Mouse (Mus musculus) thymus, adult 2 months (tissue): ENCODE data around the gene Tmem131l. TPM values are rescaled to one million over a fixed set of nuclear protein-coding genes. Genes with fewer than 3 reads are reported as not detected.

Source experiments
- DNase-seq: peaks from one replicate; pipeline ENCODE4 v3.0.0; 2021
- H3K27ac ChIP-seq: fragments of 200-500 bp; 2 replicates; pipeline ENCODE4 v1.5.1; 2012; ENCODE audit warnings: low read length, control low read depth; ENCODE audit not compliant: control insufficient read depth, insufficient read depth
- H3K27me3 ChIP-seq: fragments of 200-500 bp; 2 replicates; pipeline ENCODE4 v1.6.1; 2012; ENCODE audit warnings: mild to moderate bottlenecking, low read length, moderate library complexity, mixed read lengths; ENCODE audit not compliant: control insufficient read depth, insufficient read depth
- H3K36me3 ChIP-seq: fragments of 200-500 bp; 2 replicates; pipeline ENCODE4 v1.6.1; 2012; ENCODE audit warnings: mild to moderate bottlenecking, low read length, moderate library complexity; ENCODE audit not compliant: control insufficient read depth, insufficient read depth
- H3K4me1 ChIP-seq: fragments of 200-500 bp; replicated peaks from 2 replicates; pipeline ENCODE4 v1.6.1; 2012; ENCODE audit warnings: low read length; ENCODE audit not compliant: control insufficient read depth, insufficient read depth
- H3K4me3 ChIP-seq: fragments of 200-500 bp; 2 replicates; pipeline ENCODE4 v1.5.1; 2012; ENCODE audit warnings: mild to moderate bottlenecking, low read length, control low read depth, moderate library complexity; ENCODE audit not compliant: control insufficient read depth, insufficient read depth
- CTCF ChIP-seq: fragments of 200-500 bp; IDR thresholded peaks from 2 replicates; pipeline ENCODE4 v1.5.1; 2012; ENCODE audit warnings: mild to moderate bottlenecking, control low read depth, low read length, moderate library complexity, borderline replicate concordance; ENCODE audit not compliant: control insufficient read depth, poor library complexity, insufficient read depth; ENCODE audit errors: extremely low read depth
- POLR2A ChIP-seq: fragments of 200-500 bp; IDR thresholded peaks from 2 replicates; pipeline ENCODE4 v1.6.1; 2012; ENCODE audit warnings: mild to moderate bottlenecking, low read length, control low read depth, moderate library complexity; ENCODE audit not compliant: control insufficient read depth, poor library complexity, insufficient read depth; ENCODE audit errors: extremely low read depth
- whole genome bisulfite sequencing: fragments of 180-500 bp; shearing (Covaris S2); methylation state at CpG from one replicate; pipeline ENCODE4 v1.1.7; 2018; 5-methylcytosine and 5-hydroxymethylcytosine counted together
- polyA plus RNA-seq: library from polyadenylated mRNA; depleted of rRNA; stranded (reverse); fragments of >200 nt; gene quantifications from 2 replicates; pipeline ENCODE4 v1.2.3, GENCODE M21; 2012

Gene Tmem131l
- polyA plus RNA-seq, 1 experiment, result 201 TPM

DNA sequence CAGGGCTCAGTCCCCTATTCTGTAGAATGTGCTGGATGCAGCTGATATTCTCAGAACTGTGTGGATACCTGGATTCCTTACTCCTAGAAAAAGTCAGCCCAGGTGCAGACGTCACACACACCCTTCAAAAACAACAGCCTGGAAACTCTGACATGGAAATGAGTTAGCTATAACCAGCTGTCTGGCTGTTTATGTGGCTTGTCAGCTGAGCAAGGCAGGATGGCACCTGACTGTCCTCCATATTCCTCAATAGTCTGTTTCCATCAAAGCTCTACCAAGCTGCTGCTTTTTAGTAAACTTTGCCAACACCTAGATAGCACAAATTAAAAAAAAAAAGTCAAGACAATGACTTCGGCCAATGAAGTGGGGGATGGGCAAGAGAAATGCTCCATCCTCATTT, 66.6 kb downstream of the Tmem131l start:
- no peaks in the 10 kb centered on the region for H3K4me1 ChIP-seq
- 82% methylated on average over 2 of the region's 2 CpGs for WGBS
- DNase-seq, result no peak

DNA sequence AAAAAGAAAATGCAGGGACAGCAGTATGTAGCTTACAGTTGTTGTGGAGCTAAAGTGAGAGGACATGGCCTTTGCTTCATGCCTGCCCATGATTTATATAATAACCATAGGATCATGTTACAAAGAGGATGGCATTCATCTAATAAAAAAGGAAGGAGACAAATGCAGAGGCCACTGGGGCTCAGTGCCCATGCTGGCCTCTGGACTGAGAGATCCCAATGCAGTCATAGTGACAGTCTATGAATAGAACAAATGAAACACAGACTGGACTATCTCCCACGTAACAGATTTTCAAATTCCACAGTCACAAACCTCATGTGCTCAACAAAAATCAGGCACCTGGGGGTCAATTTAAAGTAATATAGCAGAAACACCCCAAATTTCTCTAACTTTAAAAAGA, 69.3 kb downstream of the Tmem131l start:
- Histone ChIP-seq H3K36me3 (peaks cover 14% of the 10 kb centered on the region), H3K4me3 (no peak overlapping the region), H3K27ac (no peak overlapping the region), H3K27me3 (no peaks in the 10 kb centered on the region), H3K4me1 (no peaks in the 10 kb centered on the region)
- TF ChIP-seq CTCF, result no peak
- 98% methylated on average over 1 of the region's 1 CpGs for WGBS
- DNase-seq, result no peak

More for the DNA sequence above, 66.6 kb downstream of the Tmem131l start:
- Histone ChIP-seq H3K36me3 (peaks cover 3% of the 10 kb centered on the region; the same call in 1 of the 2 replicates), H3K27me3 (no peaks in the 10 kb centered on the region), H3K4me3 (no peak overlapping the region), H3K27ac (no peak overlapping the region)
- no peak for TF ChIP-seq POLR2A
- no peak for TF ChIP-seq CTCF

DNA sequence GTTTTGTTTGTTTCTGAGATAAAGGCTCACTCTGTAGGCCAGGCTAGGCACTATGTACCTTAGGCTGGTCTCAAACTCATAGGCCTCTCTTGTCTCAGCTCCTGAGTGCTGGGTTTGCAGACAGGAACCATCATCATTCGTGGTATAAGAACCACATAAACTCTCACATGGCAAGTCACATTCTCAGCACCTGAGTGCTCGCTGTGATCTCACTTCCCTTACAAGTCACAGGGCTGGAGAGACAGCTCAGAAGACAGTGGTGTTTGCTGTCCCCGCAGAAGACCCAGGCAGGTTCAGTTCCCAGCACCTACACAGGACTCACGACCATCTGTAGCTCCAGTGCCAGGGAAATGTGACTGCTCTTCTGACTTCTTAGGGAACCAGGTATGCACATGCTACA, 70.9 kb downstream of the Tmem131l start:
- TF ChIP-seq CTCF, result no peak
- TF ChIP-seq POLR2A, result no peak
- DNase-seq, result no peak
- WGBS, result 73% methylated on average over 4 of the region's 4 CpGs

DNA sequence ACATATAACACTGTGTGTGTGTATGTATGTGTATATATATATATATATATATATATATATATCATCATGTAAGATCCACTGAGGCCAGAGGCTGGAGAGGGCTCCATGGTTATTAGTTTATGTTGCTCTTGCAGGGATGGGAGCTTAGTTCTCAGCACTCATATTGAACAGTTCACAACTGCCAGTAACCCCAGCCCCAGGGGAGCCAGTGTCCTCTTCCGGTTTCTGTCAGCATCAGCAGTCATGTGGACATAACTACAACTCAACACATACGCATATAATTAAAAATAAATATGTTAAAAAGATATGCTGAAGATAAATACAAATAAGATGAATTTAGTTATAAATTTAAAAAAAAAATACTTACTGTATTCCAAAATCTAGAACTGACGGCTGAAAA, 72.2 kb downstream of the Tmem131l start:
- Histone ChIP-seq H3K27me3 (no peaks in the 10 kb centered on the region), H3K4me1 (no peaks in the 10 kb centered on the region), H3K36me3 (peaks cover 14% of the 10 kb centered on the region), H3K4me3 (no peak overlapping the region), H3K27ac (no peak overlapping the region)
- 95% methylated on average over 3 of the region's 3 CpGs for WGBS
- TF ChIP-seq CTCF, result no peak
- no peak for TF ChIP-seq POLR2A
- no peak for DNase-seq

More for the DNA sequence above, 70.9 kb downstream of the Tmem131l start:
- Histone ChIP-seq H3K36me3 (peaks cover 14% of the 10 kb centered on the region), H3K27me3 (no peaks in the 10 kb centered on the region), H3K4me1 (no peaks in the 10 kb centered on the region), H3K27ac (no peak overlapping the region), H3K4me3 (no peak overlapping the region)

DNA sequence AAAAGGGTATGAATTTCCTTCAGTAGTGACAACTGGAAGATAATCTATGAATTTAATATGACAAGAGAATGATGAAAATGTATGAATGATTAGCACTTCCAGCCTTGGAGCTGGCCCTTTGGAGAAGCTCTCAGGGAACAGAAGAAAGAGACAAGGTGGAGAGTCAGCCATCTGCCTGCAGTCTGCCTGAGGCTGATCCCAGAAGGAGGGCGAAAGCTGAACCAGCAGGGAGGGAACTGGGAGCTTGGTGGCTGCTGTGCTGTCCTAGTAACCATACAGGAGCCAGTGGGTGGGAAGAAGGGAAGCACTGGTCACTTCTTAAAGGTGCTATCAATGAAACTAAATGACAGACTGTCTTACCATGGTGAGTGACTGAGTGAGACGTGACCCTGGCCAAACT, 74.6 kb downstream of the Tmem131l start:
- no peak overlapping the region for H3K27ac ChIP-seq
- no peak overlapping the region for H3K4me3 ChIP-seq
- H3K36me3 ChIP-seq, result peaks cover 22% of the 10 kb centered on the region
- WGBS, result 98% methylated on average over 2 of the region's 2 CpGs
- H3K27me3 ChIP-seq, result no peaks in the 10 kb centered on the region
- TF ChIP-seq POLR2A (no peak), CTCF (no peak)
- no peak for DNase-seq
- no peaks in the 10 kb centered on the region for H3K4me1 ChIP-seq

DNA sequence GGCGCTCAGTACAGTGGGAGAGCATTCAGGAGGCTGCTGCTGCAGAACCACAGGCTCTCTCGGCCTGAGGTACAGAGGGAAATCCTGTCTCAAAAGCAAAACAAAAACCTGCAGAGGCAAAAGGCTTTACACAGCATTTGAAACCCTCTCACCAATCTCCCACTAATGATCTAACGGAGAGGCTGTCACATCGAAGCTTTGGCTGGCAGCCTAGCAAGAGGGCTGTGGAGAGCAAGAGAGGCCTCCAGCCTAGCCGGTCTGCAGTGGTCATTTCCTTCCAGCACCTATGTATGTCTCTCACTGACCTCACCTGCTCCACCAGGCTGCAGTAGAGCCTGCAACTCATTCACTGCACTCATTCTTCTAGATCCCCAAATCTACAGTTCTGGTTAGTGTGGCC, 76.3 kb downstream of the Tmem131l start:
- Histone ChIP-seq H3K4me1 (no peaks in the 10 kb centered on the region), H3K36me3 (peaks cover 34% of the 10 kb centered on the region), H3K27me3 (no peaks in the 10 kb centered on the region), H3K4me3 (no peak overlapping the region), H3K27ac (no peak overlapping the region)
- 97% methylated on average over 5 of the region's 5 CpGs for WGBS
- no peak for TF ChIP-seq POLR2A
- no peak for TF ChIP-seq CTCF
- DNase-seq, result no peak

DNA sequence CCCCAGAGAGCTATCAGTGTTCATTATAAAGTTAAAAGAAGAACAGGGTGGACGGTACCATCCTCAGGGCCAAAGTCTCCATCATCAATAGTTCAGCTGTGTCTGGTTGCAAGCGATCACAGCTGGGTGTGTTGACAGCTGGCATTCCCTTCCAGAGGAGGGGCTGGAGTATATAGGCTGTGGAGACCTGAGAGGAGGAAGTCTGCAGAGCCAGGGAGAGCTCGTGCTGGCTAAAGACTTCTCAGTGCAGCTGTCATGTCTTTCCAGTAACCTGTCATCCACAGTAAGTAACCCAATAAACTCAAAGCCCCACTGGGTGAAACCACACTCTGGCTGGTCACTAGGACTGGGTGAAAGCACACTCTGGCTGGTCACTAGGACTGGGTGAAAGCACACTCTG, 77.4 kb downstream of the Tmem131l start:
- WGBS, result 91% methylated on average over 3 of the region's 3 CpGs
- Histone ChIP-seq H3K4me3 (no peak overlapping the region), H3K4me1 (no peaks in the 10 kb centered on the region), H3K36me3 (peaks cover 38% of the 10 kb centered on the region), H3K27me3 (no peaks in the 10 kb centered on the region), H3K27ac (no peak overlapping the region; the same call in 1 of the 2 replicates)
- no peak for DNase-seq
- TF ChIP-seq POLR2A (no peak), CTCF (no peak)
